Mouse (Mus musculus): ENCODE results near the gene Actc1.

GRCm38 (mm10) chr2:114013295-114013771 is 40.0 kb downstream of the Actc1 start, which contains the start of gene Gjd2:
- no peak for TF ChIP-seq GATA1 (IDR thresholded peaks at IDR 0.05; ENCODE audit: borderline replicate concordance, low read length)
- TF ChIP-seq FLI1 (IDR thresholded peaks at IDR 0.05; ENCODE audit: low read length), result no peak

All from megakaryocyte, embryonic 14.5 days (primary cell).